Mouse (Mus musculus) MEL (cell line): ENCODE measurements around the gene Arsb. TPM values are rescaled to one million over a fixed set of nuclear protein-coding genes. Genes with fewer than 3 reads are reported as not detected.

ENCODE experiments used
- DNase-seq: peaks from one replicate; pipeline ENCODE4 v3.0.0; 2011; ENCODE audit warnings: low read depth, low spot score
- H3K27ac ChIP-seq: 2 replicates; pipeline ENCODE4 v1.5.1; 2012; ENCODE audit warnings: low read depth, mild to moderate bottlenecking, control low read depth, low read length, moderate library complexity; ENCODE audit not compliant: control insufficient read depth
- H3K27me3 ChIP-seq, 2 experiments: fragments of 150-350 bp in 1 of 2; sonication (generic) in 1 of 2; 2 replicates each; pipeline ENCODE4 v1.6.1; 2012; ENCODE audit warnings: low read length in 2 of 2, mild to moderate bottlenecking in 2 of 2, improper control_type of control experiment in 1 of 2, moderate library complexity in 1 of 2; ENCODE audit not compliant: insufficient read depth in 2 of 2, control insufficient read depth in 1 of 2
- H3K36me3 ChIP-seq, 2 experiments: 2 replicates each; pipeline ENCODE4 v1.6.1; 2012 to 2014; ENCODE audit warnings: low read length in 2 of 2, improper control_type of control experiment in 1 of 2, inconsistent platforms in 1 of 2, mild to moderate bottlenecking in 1 of 2; ENCODE audit not compliant: insufficient read depth in 2 of 2, control insufficient read depth in 1 of 2
- H3K4me1 ChIP-seq, 2 experiments: fragments of 150-350 bp in 1 of 2; sonication (generic) in 1 of 2; 2 replicates each; pipeline ENCODE4 v1.6.1; 2012; ENCODE audit warnings: low read length in 2 of 2, improper control_type of control experiment in 1 of 2, mild to moderate bottlenecking in 1 of 2; ENCODE audit not compliant: insufficient read depth in 2 of 2, control insufficient read depth in 1 of 2
- H3K4me3 ChIP-seq, 2 experiments: fragments of 150-350 bp in 1 of 2; sonication (generic) in 1 of 2; 2 replicates each; pipeline ENCODE4 v1.5.1; 2012; ENCODE audit warnings: low read depth in 2 of 2, low read length in 2 of 2, mild to moderate bottlenecking in 2 of 2, moderate library complexity in 2 of 2, control low read depth in 1 of 2, improper control_type of control experiment in 1 of 2; ENCODE audit not compliant: control insufficient read depth in 1 of 2, insufficient read depth in 1 of 2
- H3K79me2 ChIP-seq: 2 replicates; pipeline ENCODE4 v1.6.1; 2012; ENCODE audit warnings: mild to moderate bottlenecking, low read length, moderate library complexity; ENCODE audit not compliant: control insufficient read depth, poor library complexity, insufficient read depth
- H3K9ac ChIP-seq: 2 replicates; pipeline ENCODE4 v1.6.1; 2012; ENCODE audit warnings: low read depth, mild to moderate bottlenecking, control low read depth, low read length, moderate library complexity; ENCODE audit not compliant: control insufficient read depth, poor library complexity, severe bottlenecking
- H3K9me3 ChIP-seq: fragments of 150-350 bp; sonication (generic); replicated peaks from 2 replicates; pipeline ENCODE4 v1.6.1; 2012; ENCODE audit warnings: mild to moderate bottlenecking, low read length, improper control_type of control experiment, moderate library complexity; ENCODE audit not compliant: insufficient read depth
- BHLHE40 ChIP-seq: IDR thresholded peaks from 2 replicates; pipeline ENCODE4 v1.6.1; 2012; ENCODE audit warnings: low read depth, mild to moderate bottlenecking, inconsistent platforms, low read length, improper control_type of control experiment, borderline replicate concordance
- CHD2 ChIP-seq: IDR thresholded peaks from 2 replicates; pipeline ENCODE4 v1.6.1; 2011; ENCODE audit warnings: low read length, improper control_type of control experiment
- CTCF ChIP-seq, 3 experiments: IDR thresholded peaks in 2 of 3; conservative IDR thresholded peaks in 1 of 3; 2 replicates each; pipeline ENCODE4 v1.5.1; 2011 to 2012; ENCODE audit warnings: low read length in 3 of 3, low read depth in 2 of 3, mild to moderate bottlenecking in 2 of 3, improper control_type of control experiment in 1 of 3, inconsistent platforms in 1 of 3, mixed read lengths in 1 of 3, moderate library complexity in 1 of 3; ENCODE audit not compliant: control insufficient read depth in 1 of 3, insufficient read depth in 1 of 3, poor library complexity in 1 of 3, severe bottlenecking in 1 of 3
- E2F4 ChIP-seq: IDR thresholded peaks from 2 replicates; pipeline ENCODE4 v1.6.1; 2011; ENCODE audit warnings: low read depth, low read length, improper control_type of control experiment, borderline replicate concordance
- EP300 ChIP-seq, 2 experiments: IDR thresholded peaks; 2 replicates each; pipeline ENCODE4 v1.6.1; 2011; ENCODE audit warnings: improper control_type of control experiment in 2 of 2, low read length in 2 of 2, low read depth in 1 of 2, mild to moderate bottlenecking in 1 of 2
- GABPA ChIP-seq: IDR thresholded peaks from 2 replicates; pipeline ENCODE4 v1.6.1; 2012; ENCODE audit warnings: low read depth, mild to moderate bottlenecking, inconsistent platforms, low read length, improper control_type of control experiment, moderate library complexity
- GATA1 ChIP-seq: IDR thresholded peaks from 2 replicates; pipeline ENCODE4 v1.6.1; 2011; ENCODE audit warnings: low read depth, low read length, improper control_type of control experiment
- JUND ChIP-seq: IDR thresholded peaks from 2 replicates; pipeline ENCODE4 v1.6.1; 2011; ENCODE audit warnings: low read depth, mild to moderate bottlenecking, improper control_type of control experiment, low read length
- KAT2A ChIP-seq: conservative IDR thresholded peaks from 2 replicates; pipeline ENCODE4 v1.6.1; 2012; ENCODE audit warnings: low read depth, low read length, improper control_type of control experiment, inconsistent platforms
- MAX ChIP-seq: IDR thresholded peaks from 2 replicates; pipeline ENCODE4 v1.6.1; 2011; ENCODE audit warnings: low read length, improper control_type of control experiment
- MEF2A ChIP-seq: IDR thresholded peaks from 2 replicates; pipeline ENCODE4 v1.6.1; 2014; ENCODE audit warnings: low read depth, mild to moderate bottlenecking, inconsistent platforms, low read length, improper control_type of control experiment; ENCODE audit not compliant: poor library complexity, insufficient replicate concordance, severe bottlenecking; ENCODE audit errors: extremely low read depth
- MXI1 ChIP-seq: IDR thresholded peaks from 2 replicates; pipeline ENCODE4 v1.6.1; 2011; ENCODE audit warnings: mild to moderate bottlenecking, low read depth, low read length, improper control_type of control experiment
- MYC ChIP-seq: IDR thresholded peaks from 2 replicates; pipeline ENCODE4 v1.6.1; 2011; ENCODE audit warnings: low read depth, mild to moderate bottlenecking, low read length, improper control_type of control experiment, moderate library complexity
- NELFE ChIP-seq: IDR thresholded peaks from 2 replicates; pipeline ENCODE4 v1.6.1; 2011; ENCODE audit warnings: low read depth, low read length, improper control_type of control experiment
- NRF1 ChIP-seq: IDR thresholded peaks from 2 replicates; pipeline ENCODE4 v1.6.1; 2014; ENCODE audit warnings: low read depth, mild to moderate bottlenecking, inconsistent platforms, low read length, improper control_type of control experiment, moderate library complexity; ENCODE audit not compliant: poor library complexity, insufficient read depth, severe bottlenecking
- POLR2AphosphoS2 ChIP-seq: IDR thresholded peaks from 2 replicates; pipeline ENCODE4 v1.6.1; 2011; ENCODE audit warnings: low read length, improper control_type of control experiment
- POLR2AphosphoS5 ChIP-seq: IDR thresholded peaks from 2 replicates; pipeline ENCODE4 v1.6.1; 2012; ENCODE audit warnings: low read depth, borderline replicate concordance, mild to moderate bottlenecking, inconsistent platforms, low read length, moderate library complexity, mixed read lengths
- RAD21 ChIP-seq: IDR thresholded peaks from 2 replicates; pipeline ENCODE4 v1.6.1; 2011; ENCODE audit warnings: mild to moderate bottlenecking, low read depth, low read length, improper control_type of control experiment
- SMC3 ChIP-seq: IDR thresholded peaks from 2 replicates; pipeline ENCODE4 v1.6.1; 2011; ENCODE audit warnings: low read depth, low read length, improper control_type of control experiment
- TAL1 ChIP-seq: IDR thresholded peaks from 2 replicates; pipeline ENCODE4 v1.6.1; 2012; ENCODE audit warnings: mild to moderate bottlenecking, inconsistent platforms, low read length, moderate library complexity, mixed read lengths
- TBP ChIP-seq: IDR thresholded peaks from 2 replicates; pipeline ENCODE4 v1.8.0; 2011; ENCODE audit warnings: low read depth, low read length, improper control_type of control experiment
- TCF12 ChIP-seq: IDR thresholded peaks from 2 replicates; pipeline ENCODE4 v1.6.1; 2014; ENCODE audit warnings: low read depth, mild to moderate bottlenecking, inconsistent platforms, low read length, improper control_type of control experiment, moderate library complexity
- UBTF ChIP-seq: IDR thresholded peaks from 2 replicates; pipeline ENCODE4 v1.6.1; 2012; ENCODE audit warnings: low read depth, mild to moderate bottlenecking, inconsistent platforms, low read length, improper control_type of control experiment, moderate library complexity, borderline replicate concordance; ENCODE audit not compliant: insufficient read depth
- USF2 ChIP-seq, 2 experiments: IDR thresholded peaks; 2 replicates each; pipeline ENCODE4 v1.6.1; 2011 to 2012; ENCODE audit warnings: improper control_type of control experiment in 2 of 2, low read length in 2 of 2, borderline replicate concordance in 1 of 2, inconsistent platforms in 1 of 2, low read depth in 1 of 2, mild to moderate bottlenecking in 1 of 2; ENCODE audit not compliant: insufficient read depth in 1 of 2
- ZC3H11A ChIP-seq: IDR thresholded peaks from 2 replicates; pipeline ENCODE4 v1.6.1; 2012; ENCODE audit warnings: low read depth, mild to moderate bottlenecking, inconsistent platforms, low read length, improper control_type of control experiment
- ZNF384 ChIP-seq: IDR thresholded peaks from 2 replicates; pipeline ENCODE4 v1.6.1; 2012; ENCODE audit warnings: low read depth, mild to moderate bottlenecking, inconsistent platforms, low read length, improper control_type of control experiment
- polyA plus RNA-seq, 2 experiments: library from polyadenylated mRNA; stranded (reverse) in 1 of 2; unstranded in 1 of 2; fragments of >175 nt in 1 of 2; fragments of >200 nt in 1 of 2; gene quantifications; 2 replicates each; pipeline versions ENCODE4 v1.2.1 to v1.2.4; 2012; ENCODE audit warnings: low replicate concordance in 2 of 2, low read depth in 1 of 2; ENCODE audit not compliant: insufficient read length in 2 of 2, insufficient read depth in 1 of 2, missing spikeins in 1 of 2
- total RNA-seq: library from RNA; depleted of rRNA; stranded (reverse); fragments of 300-350 nt; gene quantifications from 2 replicates; pipeline ENCODE4 v1.2.3, GENCODE M21; 2012

The Arsb gene
- total and polyA plus RNA-seq, 3 experiments = 0.04 to 0.07 TPM; not detected in 1

DNA sequence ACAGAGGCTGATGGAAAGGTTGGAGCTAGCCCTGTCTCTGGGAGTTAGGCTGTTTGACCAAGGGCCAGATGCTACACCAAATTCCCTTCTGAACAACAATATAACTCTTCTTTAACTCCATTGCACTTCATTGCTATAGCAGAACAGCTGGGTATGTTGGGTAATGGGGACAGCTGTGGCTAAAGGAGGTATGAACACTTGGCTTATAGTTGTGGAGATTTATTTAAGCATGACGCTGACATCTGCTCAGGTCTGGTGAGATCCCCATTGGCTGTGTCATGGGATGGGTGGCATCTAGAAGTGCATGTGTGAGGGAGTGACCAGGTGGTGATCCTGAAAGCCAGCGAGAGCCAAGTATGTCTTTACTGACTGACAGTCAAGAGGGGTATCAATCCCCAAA is 116.8 kb downstream of the Arsb start:
- TF ChIP-seq POLR2AphosphoS5 (no peak), BHLHE40 (no peak), ZC3H11A (no peak), SMC3 (no peak), RAD21 (no peak), NELFE (no peak), CHD2 (no peak), EP300 (IDR thresholded peaks at IDR 0.05; ENCODE audit: low read depth in 1 of 2, low read length in 2 of 2) (no peak), MYC (no peak), E2F4 (no peak), USF2 (IDR thresholded peaks at IDR 0.05; ENCODE audit: borderline replicate concordance in 1 of 2, insufficient read depth in 1 of 2, low read depth in 1 of 2, low read length in 2 of 2) (no peak), JUND (no peak), MEF2A (no peak), GABPA (no peak), MAX (no peak), TAL1 (no peak), TBP (no peak), POLR2AphosphoS2 (no peak)
- TF ChIP-seq, all 39 proteins: peak for 0
- Histone ChIP-seq H3K4me3 (no peak overlapping the region), H3K27ac (no peak overlapping the region), H3K27me3 (no peaks in the 10 kb centered on the region), H3K9ac (no peak overlapping the region), H3K79me2 (no peaks in the 10 kb centered on the region), H3K4me1 (no peaks in the 10 kb centered on the region), H3K36me3 (no peaks in the 10 kb centered on the region), H3K9me3 (no peaks in the 10 kb centered on the region)
- no peak for DNase-seq

GRCm38 (mm10) chr13:93888916-93889315 is 117.5 kb downstream of the Arsb start:
- no peaks in the 10 kb centered on the region for H3K4me1 ChIP-seq
- H3K4me3 ChIP-seq = no peak overlapping the region
- H3K79me2 ChIP-seq = no peaks in the 10 kb centered on the region
- H3K27me3 ChIP-seq = no peaks in the 10 kb centered on the region
- no peaks in the 10 kb centered on the region for H3K9me3 ChIP-seq
- H3K9ac ChIP-seq = no peak overlapping the region
- no peak for DNase-seq
- H3K36me3 ChIP-seq = no peaks in the 10 kb centered on the region
- H3K27ac ChIP-seq = no peak overlapping the region
- TF ChIP-seq EP300 (IDR thresholded peaks at IDR 0.05; ENCODE audit: low read depth in 1 of 2, low read length in 2 of 2) = no peak
- TF ChIP-seq UBTF = no peak
- TF ChIP-seq MEF2A = no peak
- no peak for TF ChIP-seq TCF12
- no peak for TF ChIP-seq POLR2AphosphoS2
- no peak for TF ChIP-seq ZC3H11A
- TF ChIP-seq KAT2A = no peak
- TF ChIP-seq CHD2 = no peak
- no peak for TF ChIP-seq GATA1
- TF ChIP-seq NRF1 = no peak
- TF ChIP-seq CTCF (IDR thresholded peaks at IDR 0.05 in 2 of 3, conservative IDR thresholded peaks at IDR 0.05 in 1 of 3; ENCODE audit: control insufficient read depth in 1 of 3, insufficient read depth in 1 of 3, low read depth in 2 of 3, low read length in 3 of 3, poor library complexity in 1 of 3, severe bottlenecking in 1 of 3) = no peak
- TF ChIP-seq E2F4 = no peak
- no peak for TF ChIP-seq ZNF384
- TF ChIP-seq MXI1 = no peak
